Mouse (Mus musculus): Measurements from ENCODE around the gene Rab38. TPM values are rescaled to one million over a fixed set of nuclear protein-coding genes. Genes with fewer than 3 reads are reported as not detected.

Gene Rab38
- total RNA-seq, 2 experiments from 2014 or later = 0.98 to 3.8 TPM

DNA sequence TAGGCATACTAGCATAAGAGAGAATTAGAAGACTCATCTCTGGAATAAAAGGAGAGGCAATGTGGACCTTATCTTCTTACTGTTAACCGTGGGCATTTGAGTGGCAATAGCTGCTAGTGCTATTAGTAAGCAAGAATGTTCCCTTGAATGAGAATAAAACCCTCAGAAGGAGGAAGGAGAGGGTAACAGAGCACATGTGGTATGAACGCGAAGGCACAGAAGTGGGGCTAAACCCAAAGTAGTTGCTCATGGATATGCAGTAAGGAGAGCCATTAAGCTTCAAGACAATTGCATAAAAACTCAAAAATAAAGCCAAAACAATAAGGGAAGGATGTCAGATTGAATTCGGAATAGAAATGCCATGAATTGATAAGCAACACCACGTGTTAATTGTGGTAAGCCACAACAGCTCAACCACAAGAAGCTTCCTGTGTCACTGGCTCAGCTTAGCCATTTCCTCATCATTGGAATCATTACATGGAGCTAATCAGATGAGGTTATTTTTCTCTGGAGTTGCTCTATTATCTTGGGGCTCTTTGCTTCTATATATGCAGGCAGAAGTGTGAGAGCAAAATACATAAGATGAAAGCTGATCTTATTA, 72.2 kb downstream of the Rab38 start:
- ATAC-seq (replicated peaks; ENCODE audit: low FRiP score, poor library complexity, severe bottlenecking) = no peak

GRCm38 (mm10) chr7:88509748-88510147, 79.7 kb downstream of the Rab38 start:
- no peak for ATAC-seq (replicated peaks; ENCODE audit: low FRiP score, poor library complexity, severe bottlenecking)

DNA sequence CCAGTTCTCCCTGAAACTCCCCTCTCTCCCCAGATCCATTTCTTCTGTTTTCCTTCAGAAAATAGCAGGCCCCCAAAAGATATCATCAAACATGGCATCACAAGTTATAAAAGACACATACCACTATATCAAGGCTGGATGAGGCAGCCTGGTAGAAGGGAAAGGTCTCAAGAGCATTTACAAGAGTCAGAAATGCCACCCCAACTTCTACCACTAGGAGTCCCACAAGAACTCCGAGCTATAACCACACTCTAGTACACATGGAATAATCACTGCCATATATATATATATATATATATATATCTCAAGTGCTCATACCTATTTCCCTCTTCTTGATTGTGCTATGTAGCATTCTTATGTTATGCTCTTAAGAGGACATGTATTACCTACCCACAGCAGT, 92.4 kb downstream of the Rab38 start:
- ATAC-seq (replicated peaks; ENCODE audit: low FRiP score, poor library complexity, severe bottlenecking) = no peak

- no peak for ATAC-seq (replicated peaks; ENCODE audit: low FRiP score, poor library complexity, severe bottlenecking)
These were observed 97.1 kb downstream of the Rab38 start for GRCm38 (mm10) chr7:88527100-88527671.

DNA sequence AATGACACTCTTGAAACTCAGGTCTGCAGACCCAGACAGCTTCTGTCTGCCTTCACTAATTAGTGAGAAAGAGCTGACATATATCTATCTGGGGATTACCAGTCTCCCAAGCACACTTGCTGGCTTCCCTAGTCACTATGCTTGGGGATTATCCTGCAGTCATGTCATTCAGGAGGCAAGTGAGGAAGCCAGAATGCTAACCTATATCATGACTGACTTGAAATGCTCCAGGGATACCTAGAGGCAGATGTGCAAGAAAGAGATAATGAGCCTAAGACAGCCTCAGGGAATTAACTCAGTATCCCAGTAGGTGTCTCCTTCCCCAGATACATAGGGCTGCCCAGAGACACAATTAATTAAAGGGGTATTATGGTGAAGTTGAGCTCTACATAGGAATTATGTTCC, 106.1 kb downstream of the Rab38 start:
- ATAC-seq (replicated peaks; ENCODE audit: low FRiP score, poor library complexity, severe bottlenecking) = no peak

- no peak for ATAC-seq (replicated peaks; ENCODE audit: low FRiP score, poor library complexity, severe bottlenecking)
These were observed 106.7 kb downstream of the Rab38 start for GRCm38 (mm10) chr7:88536743-88537142.

Other genes starting within 250 kb of the Rab38 start
- gene Ctsc, start 152.2 kb upstream of the Rab38 start, total RNA-seq (2015; ENCODE audit: low replicate concordance) = 48.2 and 61.6 TPM in 2 replicates
- gene Ctsc, start 152.2 kb upstream of the Rab38 start, total RNA-seq (2017; ENCODE audit: low replicate concordance) = 25.3 and 26.2 TPM in 2 replicates